7 mouse cellular contexts compared by ENCODE assay signal in genomic region chr6:118478957-118479708, GRCm38 (mm10). TPM values are rescaled to one million over a fixed set of nuclear protein-coding genes. Genes with fewer than 3 reads are reported as not detected.
DNase-seq lines count a peak whose midpoint lies in the region; ATAC-seq and TF ChIP-seq lines count a peak whose summit lies in the region.

TSS of gene Zfp9 (minus strand) at chr6:118479320.

- H3K4me2 ChIP-seq in embryonic facial prominence, embryonic 11.5 days (ENCODE audit: low read depth, low read length) = peak within 1 kb of the TSS; percentile 83
- peak within 1 kb of the TSS; percentile 66 for H3K4me2 ChIP-seq in limb, embryonic 12.5 days
- H3K4me2 ChIP-seq in midbrain, embryonic 13.5 days (replicated peaks) = peak within 1 kb of the TSS; percentile 66

- WGBS in bone marrow, adult 2 months = 3% methylated on average over 38 of the region's 57 CpGs
- WGBS in embryonic facial prominence, embryonic 11.5 days = under 1% methylated on average over 45 of the region's 57 CpGs
- 1% methylated on average over 48 of the region's 57 CpGs for WGBS in heart, adult 2 months
- 0% methylated on average over 38 of the region's 57 CpGs for WGBS in limb, embryonic 12.5 days
- under 1% methylated on average over 40 of the region's 57 CpGs for WGBS in midbrain, embryonic 13.5 days

- ATAC-seq in embryonic facial prominence, embryonic 11.5 days (replicated peaks; ENCODE audit: insufficient number of reproducible peaks, low FRiP score, low TSS enrichment, low read depth) = peak; percentile 82
- peak; percentile 80 for ATAC-seq in limb, embryonic 12.5 days (ENCODE audit: insufficient number of reproducible peaks, insufficient read depth, low FRiP score, low TSS enrichment, low read depth)
- peak; percentile 96 for ATAC-seq in midbrain, embryonic 13.5 days

- TF ChIP-seq POLR2A in bone marrow, adult 2 months (IDR thresholded peaks at IDR 0.05; ENCODE audit: borderline replicate concordance, control insufficient read depth, low read depth, low read length) = peak; percentile 29; the same call in 1 of the 2 replicates
- peak; percentile 77 for TF ChIP-seq POLR2A in heart, adult 2 months (IDR thresholded peaks at IDR 0.05; ENCODE audit: insufficient read depth, low read depth, low read length)

- no peak for TF ChIP-seq EP300 in heart, adult 2 months (IDR thresholded peaks at IDR 0.05; ENCODE audit: insufficient read depth, low read depth, low read length)

- H3K9me3 ChIP-seq in embryonic facial prominence, embryonic 11.5 days (replicated peaks; ENCODE audit: control insufficient read depth, low read length) = no peaks in the 10 kb centered on the region
- H3K9me3 ChIP-seq in limb, embryonic 12.5 days = no peaks in the 10 kb centered on the region
- no peaks in the 10 kb centered on the region for H3K9me3 ChIP-seq in midbrain, embryonic 13.5 days

- H3K79me2 ChIP-seq in heart, adult 2 months (replicated peaks; ENCODE audit: control insufficient read depth, insufficient read depth, low read length) = peaks cover 3% of the 10 kb centered on the region; the same call in 1 of the 2 replicates

- no peak for TF ChIP-seq CTCF in bone marrow, adult 2 months (IDR thresholded peaks at IDR 0.05; ENCODE audit: control insufficient read depth, insufficient read depth, low read length)
- no peak for TF ChIP-seq CTCF in heart, adult 2 months (IDR thresholded peaks at IDR 0.05)

- no peak within 1 kb of the TSS for H3K4me3 ChIP-seq in bone marrow, adult 2 months (replicated peaks; ENCODE audit: control insufficient read depth, low read depth, low read length)
- H3K4me3 ChIP-seq in embryonic facial prominence, embryonic 11.5 days (ENCODE audit: low read depth, low read length) = peak within 1 kb of the TSS; percentile 65
- peak within 1 kb of the TSS; percentile 78 for H3K4me3 ChIP-seq in heart, adult 2 months
- peak within 1 kb of the TSS; percentile 63 for H3K4me3 ChIP-seq in limb, embryonic 12.5 days (replicated peaks)
- peak within 1 kb of the TSS; percentile 59 for H3K4me3 ChIP-seq in midbrain, embryonic 13.5 days (replicated peaks)

- DNase-seq in embryonic facial prominence, embryonic 11.5 days (ENCODE audit: low spot score) = peak; percentile 80
- DNase-seq in heart, adult 2 months = peak; percentile 87 to 89
- DNase-seq in kidney, adult 8-10 months = peak; percentile 41 to 53
- peak; percentile 31 to 70 for DNase-seq in spleen, postnatal 4 days (ENCODE audit: low spot score in 2 of 2)

- peak within 1 kb of the TSS; percentile 76 for H3K9ac ChIP-seq in embryonic facial prominence, embryonic 11.5 days (replicated peaks; ENCODE audit: low read length)
- H3K9ac ChIP-seq in heart, adult 2 months (ENCODE audit: low read depth, low read length) = peak within 1 kb of the TSS; percentile 87
- H3K9ac ChIP-seq in limb, embryonic 12.5 days (replicated peaks) = peak within 1 kb of the TSS; percentile 78
- peak within 1 kb of the TSS; percentile 78 for H3K9ac ChIP-seq in midbrain, embryonic 13.5 days (replicated peaks)

- H3K36me3 ChIP-seq in embryonic facial prominence, embryonic 11.5 days (replicated peaks; ENCODE audit: control insufficient read depth, insufficient read depth, low read depth, low read length) = no peaks in the 10 kb centered on the region
- H3K36me3 ChIP-seq in heart, adult 2 months (ENCODE audit: control insufficient read depth, insufficient read depth, low read length) = no peaks in the 10 kb centered on the region
- H3K36me3 ChIP-seq in limb, embryonic 12.5 days = peaks cover 26% of the 10 kb centered on the region; the same call in 1 of the 2 replicates
- 0 out of 2 replicates have a peak, but pooled peaks cover 6% of the 10 kb centered on the region for H3K36me3 ChIP-seq in midbrain, embryonic 13.5 days

- intact Hi-C loops in heart, adult 2 months (cut with DNase I) = loop anchor here (2.0 kb wide), 1 partner anchor 58 kb away; no protein-coding TSS in a partner anchor

- H3K27me3 ChIP-seq in embryonic facial prominence, embryonic 11.5 days (ENCODE audit: control insufficient read depth, insufficient read depth, low read length) = no peaks in the 10 kb centered on the region
- no peaks in the 10 kb centered on the region for H3K27me3 ChIP-seq in heart, adult 2 months (ENCODE audit: control insufficient read depth, insufficient read depth, low read length)
- H3K27me3 ChIP-seq in limb, embryonic 12.5 days = no peaks in the 10 kb centered on the region
- H3K27me3 ChIP-seq in midbrain, embryonic 13.5 days = peaks cover 63% of the 10 kb centered on the region

- H3K4me1 ChIP-seq in bone marrow, adult 2 months (ENCODE audit: control insufficient read depth, insufficient read depth, low read length) = no peaks in the 10 kb centered on the region
- no peaks in the 10 kb centered on the region for H3K4me1 ChIP-seq in embryonic facial prominence, embryonic 11.5 days (ENCODE audit: control insufficient read depth, insufficient read depth, low read length)
- H3K4me1 ChIP-seq in heart, adult 2 months (ENCODE audit: control insufficient read depth, insufficient read depth, low read length) = peaks cover 3% of the 10 kb centered on the region; the same call in 1 of the 2 replicates
- peaks cover 13% of the 10 kb centered on the region for H3K4me1 ChIP-seq in limb, embryonic 12.5 days (replicated peaks)
- peaks cover 20% of the 10 kb centered on the region for H3K4me1 ChIP-seq in midbrain, embryonic 13.5 days (replicated peaks)

- H3K27ac ChIP-seq in bone marrow, adult 2 months (ENCODE audit: control insufficient read depth, insufficient read depth, low read depth, low read length, poor library complexity) = no peak within 1 kb of the TSS; the same call in 1 of the 2 replicates
- peak within 1 kb of the TSS; percentile 81 for H3K27ac ChIP-seq in embryonic facial prominence, embryonic 11.5 days (replicated peaks; ENCODE audit: low read depth, low read length)
- peak within 1 kb of the TSS; percentile 69 for H3K27ac ChIP-seq in heart, adult 2 months
- peak within 1 kb of the TSS; percentile 87 for H3K27ac ChIP-seq in limb, embryonic 12.5 days
- peak within 1 kb of the TSS; percentile 89 for H3K27ac ChIP-seq in midbrain, embryonic 13.5 days

RNA-seq across cellular contexts. Expression of gene Zfp9, which starts in this region (rescaled TPM):
- polyA plus RNA-seq in bone marrow, adult 2 months (2011; ENCODE audit: insufficient read depth, insufficient read length, low replicate concordance, missing spikeins) = 0.57 and 1.00 TPM in 2 replicates
- 13.7 and 14.1 TPM in 2 replicates for polyA plus RNA-seq in embryonic facial prominence, embryonic 11.5 days (2014; fragmentation: Nextera tagmentation; extraction: Ambion mirVana)
- 1 to 10 TPM; 4.8 TPM for total RNA-seq in heart, adult 2 months (2021)
- 2.4 and 3.8 TPM in 2 replicates for polyA plus RNA-seq in heart, adult 2 months (2012; rRNA removed)
- 13.4 and 16.6 TPM in 2 replicates for polyA plus RNA-seq in limb, embryonic 12.5 days (2016; fragmentation: Nextera tagmentation; extraction: Ambion mirVana)
- 11.9 and 12.8 TPM in 2 replicates for polyA plus RNA-seq in midbrain, embryonic 13.5 days (2015; fragmentation: Nextera tagmentation; extraction: Ambion mirVana)
